10 mouse cellular contexts compared by ENCODE assay signal in genomic region chr2:164592014-164592413, GRCm38 (mm10). TPM values are rescaled to one million over a fixed set of nuclear protein-coding genes. Genes with fewer than 3 reads are reported as not detected.
DNase-seq lines count a peak whose midpoint lies in the region; ATAC-seq and TF ChIP-seq lines count a peak whose summit lies in the region.
"Had no signal": no experiment of that assay in that cellular context is flagged by ENCODE, and none has a peak within 500 bp of the region (broad histone marks: within the 10 kb centered on the region; RNA-seq: fewer than 3 reads in every experiment).

No protein-coding gene starts in this region.

- DNase-seq in cerebellum, postnatal 14 days: peak; percentile 48 to 50
- DNase-seq in cerebellum, adult 8-10 months: no peak
- DNase-seq in thymus, postnatal 0 days (ENCODE audit: low spot score): peak; percentile 23
- no peak for DNase-seq in thymus, postnatal 25 days
- peak; percentile 80 for DNase-seq in forebrain, postnatal 0 days
- DNase-seq in limb, embryonic 11.5 days (ENCODE audit: low spot score): peak; percentile 66
- peak; percentile 24 for DNase-seq in right cerebral cortex, postnatal 4 days
- no peak for DNase-seq in cerebellum, adult 9-11 months

- H3K9ac ChIP-seq in forebrain, postnatal 0 days: no peak overlapping the region
- H3K9ac ChIP-seq in limb, embryonic 11.5 days (ENCODE audit: low read length): no peak overlapping the region; the same call in 1 of the 2 replicates

- no peaks in the 10 kb centered on the region for H3K27me3 ChIP-seq in forebrain, postnatal 0 days (ENCODE audit: insufficient read depth, low read length)
- no peaks in the 10 kb centered on the region for H3K27me3 ChIP-seq in limb, embryonic 11.5 days (ENCODE audit: control insufficient read depth, insufficient read depth, low read length)

- 9% methylated on average over 4 of the region's 4 CpGs for WGBS in forebrain, postnatal 0 days
- 8% methylated on average over 4 of the region's 4 CpGs for WGBS in limb, embryonic 11.5 days

- no peak overlapping the region for H3K27ac ChIP-seq in forebrain, postnatal 0 days (ENCODE audit: low read depth, low read length)
- H3K27ac ChIP-seq in limb, embryonic 11.5 days (replicated peaks; ENCODE audit: low read depth, low read length): no peak overlapping the region

- no peaks in the 10 kb centered on the region for H3K36me3 ChIP-seq in forebrain, postnatal 0 days (ENCODE audit: insufficient read depth)
- no peaks in the 10 kb centered on the region for H3K36me3 ChIP-seq in limb, embryonic 11.5 days (ENCODE audit: control insufficient read depth, insufficient read depth, low read length)

- H3K4me1 ChIP-seq in forebrain, postnatal 0 days (ENCODE audit: insufficient read depth): no peaks in the 10 kb centered on the region
- H3K4me1 ChIP-seq in limb, embryonic 11.5 days (ENCODE audit: control insufficient read depth, insufficient read depth, low read length): no peaks in the 10 kb centered on the region

- peak; percentile 80 for ATAC-seq in forebrain, postnatal 0 days
- ATAC-seq in limb, embryonic 11.5 days (ENCODE audit: insufficient number of reproducible peaks, low FRiP score, low TSS enrichment, low read depth): no peak; the same call in 1 of the 2 replicates

- H3K9me3 ChIP-seq in forebrain, postnatal 0 days (ENCODE audit: low read length): no peaks in the 10 kb centered on the region
- no peaks in the 10 kb centered on the region for H3K9me3 ChIP-seq in limb, embryonic 11.5 days (ENCODE audit: control insufficient read depth, low read length)

- H3K4me2 ChIP-seq in forebrain, postnatal 0 days (ENCODE audit: low read depth): no peak overlapping the region
- H3K4me2 ChIP-seq in limb, embryonic 11.5 days (ENCODE audit: low read depth, severe bottlenecking): no peak overlapping the region

- no peak overlapping the region for H3K4me3 ChIP-seq in forebrain, postnatal 0 days (ENCODE audit: low read depth, low read length)
- no peak overlapping the region for H3K4me3 ChIP-seq in limb, embryonic 11.5 days (ENCODE audit: low read depth, low read length)

- peak; percentile 92 for TF ChIP-seq CTCF in forebrain, postnatal 0 days (IDR thresholded peaks at IDR 0.05; ENCODE audit: low read depth)

RNA-seq across cellular contexts. Expression of gene Eppin, which starts 1.4 kb away (rescaled TPM):
- not detected in 2 replicates for polyA plus RNA-seq in thymus, postnatal 0 days (2015; fragmentation: Nextera tagmentation; extraction: Ambion mirVana)
- not detected in 2 replicates for total RNA-seq in forebrain, postnatal 0 days (2014; rRNA removed)
- 0.19 TPM in 1 of 2 replicates, not detected in the other for polyA plus RNA-seq in forebrain, postnatal 0 days (2015; fragmentation: Nextera tagmentation; extraction: Ambion mirVana)
- polyA plus RNA-seq in limb, embryonic 11.5 days (2014; fragmentation: Nextera tagmentation; extraction: Ambion mirVana): not detected in 2 replicates
- total RNA-seq: layer of hippocampus, adult 8-10 months had no signal
- polyA plus RNA-seq: stomach, embryonic 16.5 days had no signal

RNA-seq across cellular contexts. Expression of gene Wfdc6a, which starts 6.8 kb away (rescaled TPM):
- not detected in 2 replicates for polyA plus RNA-seq in thymus, postnatal 0 days (2015; fragmentation: Nextera tagmentation; extraction: Ambion mirVana)
- total RNA-seq in forebrain, postnatal 0 days (2014; rRNA removed): not detected in 2 replicates
- 0.33 TPM in 1 of 2 replicates, not detected in the other for polyA plus RNA-seq in forebrain, postnatal 0 days (2015; fragmentation: Nextera tagmentation; extraction: Ambion mirVana)
- not detected in 2 replicates for polyA plus RNA-seq in limb, embryonic 11.5 days (2014; fragmentation: Nextera tagmentation; extraction: Ambion mirVana)
- total RNA-seq: layer of hippocampus, adult 8-10 months had no signal

RNA-seq across cellular contexts. Expression of gene Spint3, which starts 18.8 kb away (rescaled TPM):
- polyA plus RNA-seq in thymus, postnatal 0 days (2015; fragmentation: Nextera tagmentation; extraction: Ambion mirVana): not detected in 2 replicates
- total RNA-seq in forebrain, postnatal 0 days (2014; rRNA removed): not detected in 2 replicates
- not detected in 2 replicates for polyA plus RNA-seq in forebrain, postnatal 0 days (2015; fragmentation: Nextera tagmentation; extraction: Ambion mirVana)
- polyA plus RNA-seq in limb, embryonic 11.5 days (2014; fragmentation: Nextera tagmentation; extraction: Ambion mirVana): not detected in 2 replicates
- total RNA-seq: layer of hippocampus, adult 8-10 months had no signal
- polyA plus RNA-seq: stomach, embryonic 16.5 days had no signal

RNA-seq across cellular contexts. Expression of gene Wfdc6b, which starts 21.3 kb away (rescaled TPM):
- polyA plus RNA-seq in thymus, postnatal 0 days (2015; fragmentation: Nextera tagmentation; extraction: Ambion mirVana): not detected in 2 replicates
- not detected in 2 replicates for total RNA-seq in forebrain, postnatal 0 days (2014; rRNA removed)
- polyA plus RNA-seq in forebrain, postnatal 0 days (2015; fragmentation: Nextera tagmentation; extraction: Ambion mirVana): not detected in 2 replicates
- polyA plus RNA-seq in limb, embryonic 11.5 days (2014; fragmentation: Nextera tagmentation; extraction: Ambion mirVana): not detected in 2 replicates
- total RNA-seq: layer of hippocampus, adult 8-10 months had no signal
- polyA plus RNA-seq: stomach, embryonic 16.5 days had no signal

RNA-seq across cellular contexts. Expression of gene Wfdc8, which starts 21.4 kb away (rescaled TPM):
- polyA plus RNA-seq in thymus, postnatal 0 days (2015; fragmentation: Nextera tagmentation; extraction: Ambion mirVana): not detected in 2 replicates
- total RNA-seq in forebrain, postnatal 0 days (2014; rRNA removed): not detected in 2 replicates
- not detected in 2 replicates for polyA plus RNA-seq in forebrain, postnatal 0 days (2015; fragmentation: Nextera tagmentation; extraction: Ambion mirVana)
- polyA plus RNA-seq in limb, embryonic 11.5 days (2014; fragmentation: Nextera tagmentation; extraction: Ambion mirVana): not detected in 2 replicates
- total RNA-seq: layer of hippocampus, adult 8-10 months had no signal
- polyA plus RNA-seq: stomach, embryonic 16.5 days had no signal

Comparison
In these comparisons a context has a peak if more than half of its experiments do, and no peak if none do; other contexts are left out.
1. DNase-seq: peak in cerebellum, postnatal 14 days (2 of 2), thymus, postnatal 0 days (single experiment), forebrain, postnatal 0 days (single experiment), limb, embryonic 11.5 days (single experiment) and right cerebral cortex, postnatal 4 days (single experiment); none in cerebellum, adult 8-10 months (single experiment), thymus, postnatal 25 days (single experiment) and cerebellum, adult 9-11 months (single experiment).